Mouse (Mus musculus): Measurements from ENCODE around the gene Hamp2.

- TF ChIP-seq GATA1 (IDR thresholded peaks at IDR 0.05; ENCODE audit: low read length) (no peak), TAL1 (IDR thresholded peaks at IDR 0.05; ENCODE audit: low read length) (no peak)
Measured at GRCm38 (mm10) chr7:30880176-30880575, 44.3 kb downstream of the Hamp2 start, which contains the start of gene Cd22.

Measured in erythroblast, embryonic 14.5 days (primary cell).